Mouse (Mus musculus) urinary bladder, postnatal 0 days (tissue): ENCODE measurements around the gene Arl16. TPM values are rescaled to one million over a fixed set of nuclear protein-coding genes. Genes with fewer than 3 reads are reported as not detected.

ENCODE experiments used
- polyA plus RNA-seq: library from polyadenylated mRNA; unstranded; fragments of >200 nt; fragmentation: Nextera tagmentation; extraction: Ambion mirVana; gene quantifications from 2 replicates; pipeline ENCODE4 v1.2.1, GENCODE M21; 2015

The Arl16 gene
- 29.6 and 31.2 TPM in 2 replicates for polyA plus RNA-seq

GRCm38 (mm10) chr11:120467051-120467735 is at the start of gene Arl16:
TSS of gene Arl16 (minus strand) at chr11:120467607.

GRCm38 (mm10) chr11:120491317-120492023 is 24.1 kb upstream of the Arl16 start, which contains the start of gene Slc25a10:
TSS of gene Slc25a10 (plus strand) at chr11:120491840.

GRCm38 (mm10) chr11:120484265-120484981 is 17.0 kb upstream of the Arl16 start, which contains the start of gene Mrpl12:
TSS of gene Mrpl12 (plus strand) at chr11:120484613.

GRCm38 (mm10) chr11:120457772-120458751 is 9.3 kb downstream of the Arl16 start, which contains the start of the genes Oxld1 and Ccdc137:
TSS of gene Oxld1 (minus strand) at chr11:120458068.
TSS of gene Ccdc137 (plus strand) at chr11:120458115.

GRCm38 (mm10) chr11:120453306-120453705 is 14.1 kb downstream of the Arl16 start, which contains the start of gene Pde6g:
TSS of gene Pde6g (minus strand) at chr11:120453500.

GRCm38 (mm10) chr11:120442344-120442743 is 25.1 kb downstream of the Arl16 start, which contains the start of gene Tspan10:
TSS of gene Tspan10 (plus strand) at chr11:120442644.

GRCm38 (mm10) chr11:120437152-120437856 is 30.1 kb downstream of the Arl16 start, which contains the start of gene Nploc4:
TSS of gene Nploc4 (minus strand) at chr11:120437708.

Other genes starting within 250 kb of the Arl16 start
- 1.5 and 1.6 TPM in 2 replicates for gene Bahcc1, start 234.7 kb downstream of the Arl16 start, polyA plus RNA-seq
- 2,099 and 2,365 TPM in 2 replicates for gene Actg1, start 119.1 kb downstream of the Arl16 start, polyA plus RNA-seq
- gene Fscn2, start 106.1 kb downstream of the Arl16 start, polyA plus RNA-seq: 0.40 and 0.50 TPM in 2 replicates
- 14.0 and 14.3 TPM in 2 replicates for gene Faap100, start 88.8 kb downstream of the Arl16 start, polyA plus RNA-seq
- 16.9 and 18.8 TPM in 2 replicates for gene Nploc4, start 29.9 kb downstream of the Arl16 start, polyA plus RNA-seq
- not detected in 2 replicates for gene Tspan10, start 25.0 kb downstream of the Arl16 start, polyA plus RNA-seq
- gene Pde6g, start 14.1 kb downstream of the Arl16 start, polyA plus RNA-seq: not detected in 2 replicates
- gene Oxld1, start 9.5 kb downstream of the Arl16 start, polyA plus RNA-seq: 17.1 and 17.8 TPM in 2 replicates
- 13.1 and 15.9 TPM in 2 replicates for gene Ccdc137, start 9.5 kb downstream of the Arl16 start, polyA plus RNA-seq
- gene Mrpl12, start 17.0 kb upstream of the Arl16 start, polyA plus RNA-seq: 91.2 and 100 TPM in 2 replicates
- gene Slc25a10, start 24.2 kb upstream of the Arl16 start, polyA plus RNA-seq: 34.6 and 38.5 TPM in 2 replicates
- 0.93 and 0.97 TPM in 2 replicates for gene Gcgr, start 63.1 kb upstream of the Arl16 start, polyA plus RNA-seq
- gene Mcrip1, start 82.1 kb upstream of the Arl16 start, polyA plus RNA-seq: 157 and 172 TPM in 2 replicates
- not detected in 2 replicates for gene Ppp1r27, start 83.5 kb upstream of the Arl16 start, polyA plus RNA-seq
- 515 and 546 TPM in 2 replicates for gene P4hb, start 105.6 kb upstream of the Arl16 start, polyA plus RNA-seq
- 458 and 475 TPM in 2 replicates for gene Arhgdia, start 114.0 kb upstream of the Arl16 start, polyA plus RNA-seq
- gene Alyref, start 130.8 kb upstream of the Arl16 start, polyA plus RNA-seq: 162 and 194 TPM in 2 replicates
- 165 and 166 TPM in 2 replicates for gene Anapc11, start 130.8 kb upstream of the Arl16 start, polyA plus RNA-seq
- gene Npb, start 140.9 kb upstream of the Arl16 start, polyA plus RNA-seq: 0.43 and 1.1 TPM in 2 replicates
- 72.3 and 111 TPM in 2 replicates for gene Pcyt2, start 150.3 kb upstream of the Arl16 start, polyA plus RNA-seq
- 24.9 and 25.5 TPM in 2 replicates for gene Sirt7, start 157.6 kb upstream of the Arl16 start, polyA plus RNA-seq
- 19.3 and 22.6 TPM in 2 replicates for gene Mafg, start 166.0 kb upstream of the Arl16 start, polyA plus RNA-seq
- 22.5 and 33.3 TPM in 2 replicates for gene Pycr1, start 176.2 kb upstream of the Arl16 start, polyA plus RNA-seq
- gene Myadml2, start 180.6 kb upstream of the Arl16 start, polyA plus RNA-seq: 0.28 TPM in 1 of 2 replicates, not detected in the other
- 2.6 and 4.4 TPM in 2 replicates for gene Notum, start 193.6 kb upstream of the Arl16 start, polyA plus RNA-seq
- gene Aspscr1, start 205.4 kb upstream of the Arl16 start, polyA plus RNA-seq: 72.0 and 79.9 TPM in 2 replicates
- 94.9 and 105 TPM in 2 replicates for gene Cenpx, start 246.1 kb upstream of the Arl16 start, polyA plus RNA-seq
- 21.2 and 22.0 TPM in 2 replicates for gene Lrrc45, start 246.3 kb upstream of the Arl16 start, polyA plus RNA-seq